Mouse (Mus musculus): ENCODE measurements around the gene Sapcd2.

The Sapcd2 gene

DNA sequence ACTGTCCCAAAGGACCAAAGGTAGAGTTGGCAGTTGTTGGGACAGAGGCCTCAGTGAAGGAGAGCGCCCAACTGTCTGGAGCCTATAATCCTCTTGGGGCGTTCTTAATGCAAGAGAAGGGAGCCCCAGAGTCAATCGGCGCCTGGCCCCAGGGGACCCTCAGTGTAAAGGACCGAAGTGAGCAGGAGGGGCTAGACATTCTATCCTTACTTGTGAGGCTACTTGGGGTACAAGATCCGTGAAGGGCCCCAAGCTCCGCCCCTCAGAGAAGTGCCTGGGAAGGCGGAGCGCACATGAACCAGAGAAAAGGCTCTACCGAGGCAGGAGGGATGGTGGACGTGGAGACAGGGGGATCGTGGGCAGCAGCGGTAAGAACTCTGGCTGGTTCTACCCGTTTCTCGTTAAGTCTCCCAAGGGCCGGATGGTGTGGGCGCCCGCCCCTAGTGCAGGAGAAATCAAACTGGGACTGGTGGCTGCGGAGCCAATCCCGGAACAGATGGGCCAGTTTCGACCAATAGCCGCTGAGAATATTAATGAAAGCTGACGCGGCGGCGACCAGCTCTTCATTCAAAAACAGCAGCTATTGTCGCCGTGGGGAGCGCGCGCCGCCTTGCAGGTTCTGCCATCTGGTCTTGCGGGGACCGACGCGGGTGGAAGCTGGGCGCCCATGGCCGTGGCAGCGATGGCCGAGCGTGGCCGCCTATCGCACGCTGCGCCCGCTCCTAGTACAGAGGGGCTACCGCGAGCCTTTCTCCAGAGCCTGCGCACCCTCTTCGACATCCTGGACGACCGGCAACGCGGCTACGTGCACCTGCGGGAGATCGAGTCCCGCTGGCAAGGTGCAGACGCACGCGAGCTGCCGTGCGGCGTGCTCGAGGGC is at the start of gene Sapcd2:
Sapcd2 (plus strand) TSS at position 558 of the 880 bp plus-strand sequence.
- peak; percentile 64 for DNase-seq (ENCODE audit: low spot score)

DNA sequence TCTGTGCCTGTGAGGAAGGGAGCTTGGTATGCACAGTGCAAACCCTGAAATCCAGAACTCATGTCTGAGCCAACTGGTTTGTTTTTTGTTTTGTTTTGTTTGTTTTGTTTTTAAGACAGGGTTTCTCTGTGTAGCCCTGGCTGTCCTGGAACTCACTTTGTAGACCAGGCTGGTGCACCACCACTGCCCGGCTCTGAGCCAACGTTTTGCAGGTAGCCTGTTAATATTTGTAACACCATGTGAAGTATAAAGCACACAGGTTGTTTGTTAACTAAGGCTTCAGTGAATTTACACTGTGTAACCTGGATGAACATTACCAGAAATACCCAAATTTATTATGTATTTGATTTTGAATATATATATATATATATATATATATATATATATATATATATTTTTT is 46.1 kb upstream of the Sapcd2 start:
- DNase-seq (ENCODE audit: low spot score), result no peak

DNA sequence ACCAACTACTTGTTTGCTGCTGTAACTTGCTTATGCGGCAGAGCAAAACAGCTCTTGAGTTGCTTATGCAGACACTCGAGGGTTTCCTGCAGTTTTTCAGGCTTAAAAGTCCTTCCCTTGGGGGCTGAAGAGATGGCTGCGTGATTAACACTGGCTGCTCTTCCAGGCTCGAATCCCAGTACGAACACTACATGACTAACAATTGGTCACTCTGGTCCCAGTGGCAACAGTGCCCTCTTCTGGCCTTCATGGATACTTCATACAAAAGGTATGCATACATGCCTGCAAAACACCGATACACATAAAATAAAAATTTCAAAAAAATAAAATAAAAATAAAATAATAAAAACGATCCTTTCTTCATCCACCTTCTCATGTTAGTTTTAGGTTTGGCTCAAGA is 43.7 kb upstream of the Sapcd2 start:
- DNase-seq (ENCODE audit: low spot score), result no peak

DNA sequence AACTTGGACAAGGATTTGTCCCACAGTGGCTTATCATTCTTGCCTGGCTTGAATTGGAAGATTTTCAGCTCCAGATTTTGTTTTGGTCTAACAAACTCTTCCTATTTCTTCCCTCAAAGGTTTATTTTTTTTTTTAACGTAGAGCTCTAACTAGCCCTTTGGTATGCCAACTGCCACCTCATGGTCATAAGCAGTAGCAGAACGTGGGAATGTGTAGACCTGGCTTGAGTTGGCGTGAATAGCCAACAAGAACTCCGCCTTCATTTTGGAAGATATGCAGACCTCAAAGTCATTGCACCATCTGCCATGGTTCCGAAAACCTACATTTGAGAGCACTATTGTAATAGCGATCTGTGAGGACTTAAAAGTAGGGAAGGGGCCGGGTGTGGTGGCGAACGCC is 40.7 kb upstream of the Sapcd2 start:
- no peak for DNase-seq (ENCODE audit: low spot score)

DNA sequence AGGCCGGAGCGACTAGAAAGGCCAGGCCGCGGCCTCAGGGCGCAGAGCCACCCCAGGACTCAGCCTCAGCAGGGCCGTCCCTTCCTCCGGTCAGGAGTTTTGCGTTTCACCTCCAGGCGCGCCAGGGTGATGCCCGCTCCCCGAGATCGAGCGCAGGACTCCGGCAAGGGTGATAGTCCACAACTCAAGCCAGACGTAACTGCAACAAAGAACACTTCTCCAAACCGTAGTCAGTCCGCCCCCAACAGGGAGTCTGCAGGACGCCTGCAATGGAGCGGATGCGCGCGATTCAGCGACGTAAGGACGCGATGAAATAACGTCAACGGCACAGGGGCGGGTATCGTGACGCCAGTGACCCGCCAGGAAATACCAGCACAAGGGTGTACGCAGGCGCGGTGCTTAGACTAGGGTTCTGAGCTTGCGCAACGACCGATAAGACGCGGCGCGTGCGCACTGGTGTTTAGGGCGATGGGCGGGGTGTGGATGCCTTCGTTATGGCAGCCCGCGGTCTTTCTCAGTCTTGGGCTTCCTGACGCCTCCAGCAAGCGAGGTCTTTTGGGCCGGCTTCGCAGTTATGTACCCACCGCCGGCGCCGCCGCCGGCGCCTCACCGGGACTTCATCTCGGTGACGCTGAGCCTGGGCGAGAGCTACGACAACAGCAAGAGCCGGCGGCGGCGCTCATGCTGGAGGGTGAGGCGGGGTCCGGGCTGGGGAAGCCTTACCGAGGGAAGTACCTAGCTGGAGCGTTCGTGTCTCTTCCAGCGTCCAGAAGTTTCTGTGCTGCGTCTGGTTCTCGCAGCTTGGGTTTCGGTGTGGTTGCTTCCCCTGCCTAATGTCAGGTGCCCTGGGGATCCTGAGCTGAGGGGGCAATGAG is 39.6 kb upstream of the Sapcd2 start, which contains the start of gene Man1b1:
Man1b1 (plus strand) TSS at position 53 of the 875 bp plus-strand sequence.
- DNase-seq (ENCODE audit: low spot score), result peak; percentile 99

DNA sequence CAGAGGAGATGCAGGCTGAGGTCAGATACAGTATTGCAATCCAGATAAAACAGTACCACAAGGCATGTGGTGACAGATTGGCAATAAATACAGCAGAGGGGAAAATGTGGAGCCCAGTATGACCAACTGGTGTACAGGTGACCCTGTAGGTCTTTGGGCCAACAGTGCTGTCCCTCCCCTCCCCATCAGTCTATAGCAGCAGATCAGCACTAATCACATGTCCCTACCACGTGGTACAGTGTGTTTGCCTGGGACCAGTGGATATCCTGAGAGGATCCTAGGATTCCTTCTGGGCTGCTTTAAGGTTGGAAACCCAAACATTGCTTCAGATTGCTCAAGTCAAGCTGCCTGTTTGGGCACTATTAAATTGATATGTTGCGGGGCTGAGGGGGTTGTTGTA is 38.6 kb upstream of the Sapcd2 start:
- no peak for DNase-seq (ENCODE audit: low spot score)

DNA sequence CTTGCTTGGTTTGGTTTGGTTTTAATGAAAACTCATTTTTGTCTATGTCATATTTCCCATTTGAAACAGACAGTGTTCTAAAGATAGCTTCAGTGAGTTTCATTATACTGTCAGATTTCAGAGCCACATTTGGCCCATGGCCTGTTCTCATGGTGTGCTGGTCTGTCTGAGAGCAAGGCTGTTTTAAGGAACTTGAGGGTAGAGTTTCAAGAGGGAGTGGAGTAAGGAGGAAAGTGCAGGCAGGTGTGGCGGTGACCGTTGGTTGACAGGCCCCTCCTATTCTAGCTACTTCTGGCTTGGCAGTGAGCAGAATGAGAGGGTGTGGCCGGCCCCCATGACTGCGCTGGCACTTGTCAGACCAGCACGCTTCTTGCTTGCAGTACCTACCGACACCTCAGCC is 33.8 kb upstream of the Sapcd2 start:
- DNase-seq (ENCODE audit: low spot score), result no peak

DNA sequence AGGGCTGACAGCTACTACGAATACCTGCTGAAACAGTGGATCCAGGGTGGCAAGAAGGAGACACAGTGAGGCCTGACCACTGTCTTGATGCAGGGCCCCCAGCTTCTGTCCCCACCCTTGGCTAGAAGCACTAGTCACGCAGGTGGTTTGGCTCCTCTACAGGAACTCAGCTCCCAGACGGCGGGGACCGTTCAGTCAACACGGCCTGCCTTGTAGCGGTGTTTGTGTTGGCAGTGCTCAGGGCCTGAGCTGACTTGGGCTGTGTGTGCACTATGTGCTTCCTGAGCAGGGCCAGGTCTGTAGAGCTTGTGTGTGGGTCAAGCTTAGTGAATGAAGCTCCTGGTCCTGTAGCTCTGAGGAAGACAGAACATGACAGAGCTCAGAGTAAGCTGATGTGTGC is 24.0 kb upstream of the Sapcd2 start:
- DNase-seq (ENCODE audit: low spot score), result no peak

DNA sequence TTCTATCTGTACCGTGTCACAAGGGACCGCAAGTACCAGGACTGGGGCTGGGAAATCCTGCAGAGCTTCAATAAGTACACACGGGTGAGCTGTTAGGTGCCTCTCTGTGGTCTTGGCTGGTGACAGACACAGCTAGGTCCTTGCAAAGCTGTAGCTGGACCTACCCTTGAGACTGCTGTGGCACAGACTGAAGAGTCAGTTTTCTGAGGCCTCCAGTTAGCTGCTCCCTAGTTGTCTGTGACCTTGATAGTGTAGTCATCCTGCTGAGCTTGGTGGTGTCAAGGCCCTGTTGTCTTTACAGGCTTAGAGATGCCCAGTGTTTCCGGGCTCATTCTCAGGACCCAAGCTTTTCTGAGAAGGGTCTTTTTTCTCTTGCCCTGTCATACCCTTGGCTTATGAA is 22.6 kb upstream of the Sapcd2 start:
- no peak for DNase-seq (ENCODE audit: low spot score)

DNA sequence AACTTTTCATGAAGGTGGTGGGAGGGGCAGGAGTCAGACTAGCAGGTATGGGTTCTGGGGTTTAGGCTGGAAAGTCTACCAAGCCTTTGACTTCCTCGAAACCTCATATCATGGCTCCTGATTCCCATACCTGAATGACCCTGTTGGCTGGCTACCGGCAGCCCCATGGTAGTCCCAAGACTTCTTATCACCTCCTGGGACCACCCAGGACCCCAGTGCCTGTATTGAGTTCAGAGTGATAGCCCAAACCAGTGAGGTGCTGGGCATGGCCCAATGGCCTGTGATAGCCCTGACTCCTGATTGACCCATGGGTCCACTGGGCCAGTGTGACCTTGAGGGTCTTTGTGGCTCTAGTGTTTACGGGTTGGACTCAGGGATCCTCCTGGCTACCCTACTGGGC is 21.4 kb upstream of the Sapcd2 start:
- DNase-seq (ENCODE audit: low spot score), result no peak

DNA sequence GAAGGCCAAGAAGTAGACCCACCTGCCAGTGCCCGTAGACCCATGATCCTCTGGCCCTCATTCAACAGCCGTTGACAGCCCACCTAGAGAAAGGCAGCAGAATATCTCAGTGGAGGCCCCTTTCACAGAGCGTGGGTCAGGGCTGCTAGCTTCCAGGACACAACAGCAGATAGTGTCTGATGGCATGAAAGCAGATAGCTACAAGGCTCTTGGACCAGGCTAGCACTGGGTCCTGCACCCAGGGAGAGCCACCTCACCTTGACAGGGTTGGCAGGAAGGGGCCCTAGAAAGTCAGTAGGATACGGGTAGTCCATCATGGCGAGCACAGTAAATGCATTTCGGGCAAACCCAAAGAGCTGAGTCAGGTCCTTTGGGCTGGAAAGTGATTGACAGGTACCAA is 17.9 kb upstream of the Sapcd2 start:
- DNase-seq (ENCODE audit: low spot score), result no peak

DNA sequence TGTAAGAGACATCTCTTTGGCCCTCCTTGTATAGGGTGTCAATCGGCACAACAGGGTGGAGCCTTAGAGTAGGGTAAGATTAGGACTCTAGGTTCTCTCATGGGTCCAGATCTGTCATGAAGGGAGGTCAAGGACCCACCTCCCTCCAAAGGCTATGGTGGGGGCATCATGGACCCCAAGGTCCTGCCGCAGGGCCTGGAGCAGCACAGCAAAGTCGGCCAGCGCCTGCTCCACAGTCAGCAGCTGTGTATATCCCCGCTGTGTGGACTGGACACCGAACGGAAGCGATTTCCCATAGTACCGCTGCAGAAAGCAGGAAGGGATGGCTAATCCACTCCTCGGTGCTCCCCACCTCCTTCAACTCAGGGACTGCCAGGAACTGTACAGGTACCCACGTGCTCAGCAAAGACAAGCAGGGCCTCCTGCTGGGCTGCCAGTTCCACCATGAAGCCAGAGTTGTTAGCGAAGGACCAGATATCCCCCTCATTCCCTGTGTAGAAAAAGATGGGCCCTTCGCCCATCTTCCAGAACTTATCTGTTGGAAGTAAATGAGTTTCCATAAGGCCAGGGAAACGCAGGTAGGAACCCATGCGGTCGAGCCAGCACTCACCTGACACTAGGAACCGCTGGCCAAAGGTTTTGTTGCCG is 16.6 kb upstream of the Sapcd2 start:
- DNase-seq (ENCODE audit: low spot score), result no peak

DNA sequence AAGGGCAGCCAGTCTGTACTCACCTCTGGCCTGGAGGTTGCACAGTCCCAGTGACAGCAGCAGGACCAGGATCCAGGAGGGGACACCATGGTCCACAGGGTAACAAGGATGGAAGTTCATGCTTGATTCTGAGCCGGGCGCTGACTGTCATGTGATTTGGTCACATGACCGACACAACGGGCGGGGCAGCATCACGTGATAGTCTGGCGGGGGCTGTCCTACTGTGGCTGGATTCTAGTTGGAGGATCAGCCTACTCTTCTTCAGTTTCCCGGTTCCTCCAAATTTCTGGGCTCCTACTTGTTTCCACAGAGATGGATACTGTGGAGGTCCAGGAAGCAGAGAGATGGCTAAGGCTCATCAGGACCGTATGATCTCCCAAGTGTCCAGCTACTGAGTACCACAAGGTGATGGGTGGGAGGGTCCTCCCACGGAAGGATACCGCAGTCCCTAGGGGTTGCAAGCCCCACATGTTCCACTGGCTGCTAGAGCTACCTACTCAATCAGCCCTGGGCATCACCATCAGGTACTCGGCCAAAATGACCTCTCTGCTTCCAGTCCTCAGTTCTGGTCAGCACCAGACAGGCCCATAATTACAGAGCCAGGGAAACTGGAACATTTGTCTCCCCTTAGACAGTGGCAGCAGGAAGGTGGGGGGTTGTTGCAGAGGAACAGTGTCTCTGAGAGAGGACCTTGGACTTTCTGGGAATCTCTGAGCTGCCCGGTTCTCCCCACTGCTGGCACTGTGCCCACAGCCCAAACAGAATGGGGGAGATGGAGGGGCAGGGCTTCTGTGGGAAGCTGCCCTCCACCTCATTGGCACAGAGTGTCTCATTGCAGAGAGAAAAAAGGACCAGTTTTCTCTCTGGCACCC is 15.7 kb upstream of the Sapcd2 start, which contains the start of gene Dpp7:
Dpp7 (minus strand) TSS at position 152 of the 872 bp plus-strand sequence.
- peak; percentile 58 for DNase-seq (ENCODE audit: low spot score)

DNA sequence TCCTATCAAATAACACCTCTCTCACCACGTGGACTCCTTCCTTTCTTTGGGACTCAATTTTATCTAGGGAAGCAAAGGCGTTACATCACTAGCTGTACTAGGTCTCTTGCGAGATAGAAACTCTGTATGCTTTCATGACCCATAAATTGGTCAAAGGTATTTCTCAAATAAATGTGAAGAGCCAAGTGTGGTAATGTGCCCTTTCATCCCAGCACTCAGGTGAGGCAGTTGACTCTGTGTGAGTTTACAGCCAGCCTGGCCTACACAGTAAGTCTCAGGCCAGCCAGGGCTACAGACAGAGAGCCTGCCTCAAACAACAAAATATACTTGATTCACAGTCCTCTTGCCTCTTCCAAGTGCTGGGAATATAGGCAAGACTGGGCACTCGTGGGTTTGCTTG is 12.3 kb upstream of the Sapcd2 start:
- DNase-seq (ENCODE audit: low spot score), result no peak

DNA sequence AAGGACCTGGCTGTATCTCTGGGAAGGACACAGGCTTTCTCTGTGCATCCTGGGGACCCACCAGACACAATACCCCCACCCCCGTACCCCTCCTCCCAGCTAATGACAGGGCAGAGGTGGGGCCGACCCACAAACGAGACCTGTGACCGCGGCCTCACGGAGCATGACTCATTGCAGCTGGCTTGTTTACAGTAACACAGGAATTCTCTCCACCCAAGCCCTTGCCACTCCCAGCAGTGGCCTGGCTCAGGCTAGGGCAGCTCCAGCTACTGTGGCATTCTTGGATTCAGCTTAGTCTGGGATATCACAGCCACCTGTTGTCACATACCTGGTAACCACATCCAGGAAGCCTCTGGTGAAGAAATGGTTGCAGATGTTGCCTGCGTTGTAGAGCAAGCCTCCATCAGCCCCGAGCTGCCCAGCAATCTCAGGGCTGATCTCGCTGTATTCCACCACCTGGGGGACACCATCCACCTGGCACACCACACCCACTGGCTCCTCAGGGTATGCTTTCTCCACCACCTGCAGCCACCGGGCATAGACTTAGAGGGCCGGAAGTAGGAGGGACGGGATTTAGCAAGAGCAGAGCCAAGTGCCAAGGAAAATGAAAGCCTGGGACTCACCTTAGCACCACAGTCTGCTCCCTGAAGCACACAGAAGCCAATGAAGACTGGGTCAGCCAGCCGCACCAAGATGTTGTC is 8.5 kb upstream of the Sapcd2 start:
- DNase-seq (ENCODE audit: low spot score), result no peak

DNA sequence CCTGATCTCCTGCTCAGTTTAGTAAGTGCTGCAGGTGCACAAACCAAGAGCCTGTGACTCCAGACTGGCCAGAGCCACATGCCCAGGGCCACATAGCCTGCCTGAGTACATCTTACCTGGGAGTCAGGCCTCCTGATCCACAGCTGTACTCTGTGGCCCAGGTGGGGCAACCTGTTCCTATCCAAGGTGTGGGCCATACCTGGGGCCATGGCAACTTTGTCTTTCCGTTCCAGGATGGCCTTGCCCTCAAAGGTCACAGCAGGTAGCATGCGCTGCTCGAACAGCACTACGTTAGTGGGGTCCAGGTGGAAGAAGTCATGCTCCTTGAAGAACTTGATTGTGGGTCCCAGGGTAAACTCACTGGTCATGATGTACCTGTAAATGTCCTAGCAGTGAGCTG is 7.8 kb upstream of the Sapcd2 start:
- DNase-seq (ENCODE audit: low spot score), result no peak

DNA sequence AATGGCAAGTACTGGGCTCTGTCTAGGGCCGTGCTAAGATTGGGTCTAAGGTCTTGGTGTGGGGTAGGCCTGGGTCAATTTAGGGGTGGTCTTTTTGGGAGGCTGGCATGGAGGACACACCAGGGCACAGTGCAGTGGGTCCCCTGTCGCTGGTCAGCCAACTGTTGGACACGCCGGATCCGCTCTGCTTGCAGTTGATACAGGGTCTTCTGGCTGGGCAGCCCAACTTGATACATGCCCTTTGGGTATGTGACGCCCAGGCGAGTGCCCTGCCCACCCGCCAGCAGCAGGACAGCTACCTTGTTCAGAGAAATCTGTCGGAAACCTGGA is 7.4 kb upstream of the Sapcd2 start:
- DNase-seq (ENCODE audit: low spot score), result no peak

DNA sequence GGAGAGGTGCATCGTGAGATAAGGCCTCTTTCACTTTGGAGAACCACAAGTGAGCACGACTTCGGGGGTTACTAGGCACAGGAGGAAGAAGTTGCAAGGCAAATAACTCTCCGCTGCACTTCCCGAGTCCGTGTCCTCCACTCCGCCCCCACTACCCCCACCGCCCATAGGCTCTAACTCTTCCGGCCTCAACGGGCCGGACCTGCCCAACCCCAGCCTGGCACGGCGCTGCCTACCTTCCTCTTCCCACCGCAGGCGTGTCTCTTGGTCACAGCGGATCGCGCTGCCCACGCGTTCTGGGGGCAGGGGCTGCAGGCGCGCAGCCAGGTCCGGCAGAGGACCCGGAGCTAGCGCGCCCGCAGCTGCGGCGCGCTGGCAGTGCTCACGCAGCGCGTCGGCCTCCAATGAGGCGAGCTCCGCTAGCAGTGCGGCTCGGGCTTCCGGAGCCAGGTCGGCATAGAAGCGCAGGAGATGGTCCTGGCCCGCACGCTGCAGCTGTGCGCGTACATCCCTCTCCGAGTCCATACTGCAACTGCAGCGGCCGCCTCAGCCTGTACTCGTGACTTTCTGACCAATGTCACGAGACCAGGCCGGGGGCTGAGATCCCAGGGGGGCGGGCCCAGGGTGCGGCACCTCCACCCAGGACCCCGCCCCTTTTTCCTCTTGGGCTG is 6.9 kb upstream of the Sapcd2 start, which contains the start of gene Uap1l1:
Uap1l1 (minus strand) TSS at position 592 of the 671 bp plus-strand sequence.
- peak; percentile 77 for DNase-seq (ENCODE audit: low spot score)

DNA sequence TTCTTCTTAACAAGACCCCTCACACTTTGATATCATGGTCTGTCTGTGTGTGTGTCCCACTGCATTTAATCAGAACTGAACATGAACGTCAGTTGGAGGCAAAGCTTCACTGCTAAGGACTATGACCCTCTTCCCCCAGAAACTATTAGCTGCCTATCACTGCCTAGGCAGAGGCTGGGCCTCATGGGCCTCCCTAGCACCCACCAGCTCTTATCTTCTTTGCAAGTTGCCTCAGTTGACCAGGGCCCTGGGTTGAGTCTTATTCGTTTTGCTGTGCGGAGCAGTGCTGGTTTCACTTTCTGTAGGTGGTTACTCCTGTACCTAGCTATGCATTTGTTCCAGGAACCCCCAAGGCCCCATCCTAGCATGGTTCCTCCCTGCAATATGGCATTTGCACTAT is 2.1 kb upstream of the Sapcd2 start:
- DNase-seq (ENCODE audit: low spot score), result no peak

Measured in urinary bladder, postnatal 25 days (tissue).